Mouse (Mus musculus) bone marrow macrophage, adult 2 months (primary cell): ENCODE results near the gene Rnf26.

Experiments used
- CTCF ChIP-seq: IDR thresholded peaks from 2 replicates; pipeline ENCODE4 v1.5.1; 2012; ENCODE audit warnings: low read depth, mild to moderate bottlenecking, low read length, moderate library complexity
- POLR2A ChIP-seq: IDR thresholded peaks from 2 replicates; pipeline ENCODE4 v1.6.1; 2012; ENCODE audit warnings: mild to moderate bottlenecking, low read depth, low read length, borderline replicate concordance

DNA sequence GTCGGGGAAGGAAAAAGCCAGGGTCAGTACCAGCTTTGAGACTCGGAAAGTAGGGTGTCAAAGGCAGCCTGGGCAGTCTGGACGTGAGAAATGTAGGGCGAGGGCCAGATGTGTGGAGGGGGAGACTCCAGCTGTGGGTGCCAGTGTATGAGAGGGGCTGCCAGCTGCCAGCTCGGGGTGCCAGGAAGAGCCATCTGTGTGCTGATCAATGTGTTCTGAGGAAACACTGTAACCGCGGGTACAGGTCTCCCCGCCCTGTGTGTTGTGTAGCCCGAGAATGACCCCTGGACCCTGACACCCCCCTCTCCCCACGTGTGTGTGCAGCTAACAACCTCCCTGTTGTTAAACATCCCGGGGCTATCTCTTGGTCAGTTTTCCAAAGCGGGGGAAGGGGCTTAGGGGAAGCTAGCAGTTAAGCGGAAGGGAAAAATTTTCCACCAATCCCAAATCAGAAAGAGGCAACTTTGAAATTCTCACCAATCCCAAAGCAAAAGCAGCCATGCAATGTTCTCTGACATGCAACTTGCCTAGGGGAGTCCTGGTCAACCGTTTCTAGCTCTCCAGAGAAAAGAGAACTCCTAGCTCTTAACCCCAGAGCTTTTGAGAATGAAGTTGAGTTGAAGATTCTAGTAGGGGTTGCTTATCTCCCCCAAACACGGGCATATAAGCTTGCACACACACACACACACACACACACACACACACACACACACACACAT lies 45.9 kb downstream of the Rnf26 start:
- no peak for TF ChIP-seq POLR2A
- TF ChIP-seq CTCF, result no peak
